Comparison of ENCODE assay signal across 21 mouse cellular contexts in the genomic region with DNA sequence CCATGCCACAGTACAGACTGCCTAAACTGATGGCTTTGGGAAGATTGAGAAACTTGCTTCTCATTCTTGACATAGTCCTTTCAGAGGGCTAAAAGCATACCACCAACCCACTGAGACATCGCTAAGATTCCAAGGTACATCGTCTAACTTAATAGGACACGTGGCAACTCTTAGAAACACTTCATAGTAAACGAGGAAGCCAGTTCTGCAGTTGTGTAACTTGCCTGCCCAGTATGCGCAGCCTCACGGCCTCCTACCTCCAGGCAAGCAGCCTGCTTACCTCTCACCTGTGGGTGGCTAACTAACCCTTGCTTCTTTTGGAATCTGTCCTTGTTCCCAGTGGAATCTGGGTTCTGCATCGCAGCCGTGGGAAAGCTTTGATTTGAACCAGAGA. TPM values are rescaled to one million over a fixed set of nuclear protein-coding genes. Genes with fewer than 3 reads are reported as not detected.
DNase-seq lines count a peak whose midpoint lies in the region; ATAC-seq and TF ChIP-seq lines count a peak whose summit lies in the region.
"Had no signal": no experiment of that assay in that cellular context is flagged by ENCODE, and none has a peak within 500 bp of the region (broad histone marks: within the 10 kb centered on the region; RNA-seq: fewer than 3 reads in every experiment).

No protein-coding gene starts in this region.

- 48% methylated on average over 8 of the region's 8 CpGs for WGBS in lung, adult 2 months
- 44% methylated on average over 8 of the region's 8 CpGs for WGBS in liver, embryonic 15.5 days (ENCODE audit: insufficient replicate concordance)

- peaks cover 21% of the 10 kb centered on the region for H3K36me3 ChIP-seq in E14TG2a.4 (ENCODE audit: insufficient read depth, low read length)
- H3K36me3 ChIP-seq in liver, embryonic 15.5 days (replicated peaks) = peaks cover 15% of the 10 kb centered on the region
- H3K36me3 ChIP-seq: intestine, embryonic 15.5 days; kidney, embryonic 15.5 days; midbrain, embryonic 15.5 days; stomach, embryonic 15.5 days had no signal

- ATAC-seq in liver, embryonic 15.5 days (ENCODE audit: insufficient read depth) = no peak
- ATAC-seq: forebrain, embryonic 16.5 days; intestine, embryonic 15.5 days; midbrain, embryonic 15.5 days had no signal

- H3K4me3 ChIP-seq in lung, adult 2 months (replicated peaks; ENCODE audit: extremely low read depth, low read depth, low read length) = no peak overlapping the region
- H3K4me3 ChIP-seq in E14TG2a.4 (replicated peaks; ENCODE audit: low read length) = peak overlapping the region; percentile 94; the same call in 1 of the 2 replicates
- H3K4me3 ChIP-seq in liver, embryonic 15.5 days (replicated peaks) = no peak overlapping the region
- H3K4me3 ChIP-seq in gastrocnemius, adult 2 months = no peak overlapping the region
- H3K4me3 ChIP-seq: intestine, embryonic 15.5 days; kidney, embryonic 15.5 days; midbrain, embryonic 15.5 days; stomach, embryonic 15.5 days had no signal

- 0 out of 2 replicates have a peak, but pooled peaks cover 1% of the 10 kb centered on the region for H3K27me3 ChIP-seq in E14TG2a.4 (ENCODE audit: insufficient read depth, low read length)
- no peaks in the 10 kb centered on the region for H3K27me3 ChIP-seq in liver, embryonic 15.5 days
- H3K27me3 ChIP-seq: intestine, embryonic 15.5 days; stomach, embryonic 15.5 days had no signal

- no peak for TF ChIP-seq CTCF in lung, adult 2 months (IDR thresholded peaks at IDR 0.05; ENCODE audit: insufficient read depth, low read length)
- TF ChIP-seq CTCF in E14TG2a.4 (conservative IDR thresholded peaks at IDR 0.05; ENCODE audit: low read length) = no peak
- no peak for TF ChIP-seq CTCF in gastrocnemius, adult 2 months (IDR thresholded peaks at IDR 0.05)

- H3K27ac ChIP-seq in liver, embryonic 15.5 days (replicated peaks) = peak overlapping the region; percentile 46; the same call in 1 of the 2 replicates
- no peak overlapping the region for H3K27ac ChIP-seq in gastrocnemius, adult 2 months
- H3K27ac ChIP-seq: hindbrain, embryonic 14.5 days; intestine, embryonic 15.5 days; kidney, embryonic 15.5 days; macrophage; midbrain, embryonic 15.5 days; stomach, embryonic 15.5 days had no signal

- intact Hi-C loops in gastrocnemius, adult 2 months (cut with DNase I) = loop anchor here (1.0 kb wide), 2 partner anchors 35 to 59 kb away; no protein-coding TSS in a partner anchor

- no peaks in the 10 kb centered on the region for H3K9me3 ChIP-seq in E14TG2a.4 (ENCODE audit: low read length)
- no peaks in the 10 kb centered on the region for H3K9me3 ChIP-seq in liver, embryonic 15.5 days (replicated peaks)
- H3K9me3 ChIP-seq: intestine, embryonic 15.5 days; kidney, embryonic 15.5 days; midbrain, embryonic 15.5 days; stomach, embryonic 15.5 days had no signal

- 0 out of 2 replicates have a peak overlapping the region, but pooled peaks have one; percentile 12 for H3K9ac ChIP-seq in liver, embryonic 15.5 days
- H3K9ac ChIP-seq: hindbrain, embryonic 14.5 days; intestine, embryonic 15.5 days; kidney, embryonic 15.5 days; midbrain, embryonic 15.5 days; stomach, embryonic 15.5 days had no signal

- no peak for TF ChIP-seq POLR2A in lung, adult 2 months (IDR thresholded peaks at IDR 0.05; ENCODE audit: borderline replicate concordance, extremely low read depth, low read depth, low read length)

- DNase-seq in cerebellum, adult 9-10 months = peak; percentile 36
- no peak for DNase-seq in cerebellum, adult 9-11 months
- peak; percentile 65 for DNase-seq in lung, postnatal 36 days
- DNase-seq in lung, adult 2 months = no peak
- no peak for DNase-seq in gastrocnemius, adult 2 months
- no peak for DNase-seq in layer of hippocampus, adult 9-11 months

- peaks cover 6% of the 10 kb centered on the region; the same call in 1 of the 2 replicates for H3K4me1 ChIP-seq in lung, adult 2 months (ENCODE audit: control insufficient read depth, insufficient read depth, low read length)
- peaks cover 56% of the 10 kb centered on the region for H3K4me1 ChIP-seq in E14TG2a.4 (replicated peaks; ENCODE audit: low read depth, low read length)
- peaks cover 81% of the 10 kb centered on the region for H3K4me1 ChIP-seq in liver, embryonic 15.5 days (replicated peaks)

- H3K4me2 ChIP-seq in liver, embryonic 15.5 days = 0 out of 2 replicates have a peak overlapping the region, but pooled peaks have one; percentile 10
- H3K4me2 ChIP-seq: hindbrain, embryonic 14.5 days; intestine, embryonic 15.5 days; midbrain, embryonic 15.5 days had no signal

RNA-seq across cellular contexts. Expression of a gene that starts 1.7 kb away (rescaled TPM):
- polyA plus RNA-seq in lung, adult 2 months (2012; rRNA removed) = 11.4 and 12.1 TPM in 2 replicates
- 38.2 and 42.4 TPM in 2 replicates for polyA plus RNA-seq in liver, embryonic 15.5 days (2015; fragmentation: Nextera tagmentation; extraction: Ambion mirVana)
- total RNA-seq in gastrocnemius, adult 2 months (2021) = 1 to 10 TPM; 1.0 to 1.3 TPM

RNA-seq across cellular contexts. Expression of a gene that starts 35.6 kb away (rescaled TPM):
- 0.18 and 0.26 TPM in 2 replicates for polyA plus RNA-seq in lung, adult 2 months (2012; rRNA removed)
- 3.2 and 4.5 TPM in 2 replicates for polyA plus RNA-seq in liver, embryonic 15.5 days (2015; fragmentation: Nextera tagmentation; extraction: Ambion mirVana)
- total RNA-seq in gastrocnemius, adult 2 months (2021) = not detected
- total RNA-seq: gastrocnemius, adult 18-20 months; heart, postnatal 36 days; layer of hippocampus, postnatal 25 days had no signal
- polyA plus RNA-seq: embryonic facial prominence, embryonic 14.5 days; heart, embryonic 14.5 days; hindbrain, embryonic 14.5 days; limb, embryonic 14.5 days; macrophage had no signal

RNA-seq across cellular contexts. Expression of a gene that starts 40.4 kb away (rescaled TPM):
- 55.2 and 57.8 TPM in 2 replicates for polyA plus RNA-seq in lung, adult 2 months (2012; rRNA removed)
- polyA plus RNA-seq in liver, embryonic 15.5 days (2015; fragmentation: Nextera tagmentation; extraction: Ambion mirVana) = 15.2 and 20.6 TPM in 2 replicates
- 10 to 100 TPM in 1 of 2 experiments, 1 to 10 TPM in 1; 8.8 to 18.7 TPM for total RNA-seq in gastrocnemius, adult 2 months (2021)

Comparison
In these comparisons a context has a peak if more than half of its experiments do, and no peak if none do; other contexts are left out.
1. DNase-seq: peak in cerebellum, adult 9-10 months (single experiment) and lung, postnatal 36 days (single experiment); none in cerebellum, adult 9-11 months (single experiment), lung, adult 2 months (single experiment), gastrocnemius, adult 2 months (single experiment) and layer of hippocampus, adult 9-11 months (single experiment).